Mouse (Mus musculus) lung, postnatal 10 days (tissue): ENCODE data around the gene Gm4353.
"Not testable (repeated sequence)": the region's sequence is repeated elsewhere in the genome, so short reads cannot be mapped to it uniquely, and the experiment has no call there.

ENCODE experiments used
- DNase-seq: peaks from one replicate; pipeline ENCODE4 v3.0.0; 2021

The Gm4353 gene

GRCm38 (mm10) chr7:116084366-116084765 is at the start of gene Gm4353:
TSS of gene Gm4353 (minus strand) at chr7:116084635.
- not testable (repeated sequence) for DNase-seq

DNA sequence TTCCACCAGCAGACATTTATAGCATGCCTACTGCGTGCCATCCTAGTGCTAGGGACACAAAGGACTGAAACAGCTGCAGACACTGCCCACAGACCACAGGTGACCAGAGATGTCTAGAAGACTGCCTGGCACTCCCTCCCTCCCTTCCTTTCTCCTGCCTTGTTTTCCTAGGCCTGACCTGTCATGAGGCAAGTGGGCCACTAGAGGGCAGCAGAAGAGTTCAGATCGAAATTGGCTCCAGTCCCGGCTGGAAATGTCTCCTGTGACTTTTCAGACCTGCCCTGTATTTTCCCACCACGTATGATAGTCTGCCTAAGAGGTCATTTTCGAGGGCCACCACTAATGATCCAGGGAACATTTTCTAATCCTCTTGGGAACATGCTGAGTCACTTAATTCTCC is 47.6 kb upstream of the Gm4353 start:
- peak; percentile 88 for DNase-seq

- DNase-seq: peak; percentile 17
Measured at GRCm38 (mm10) chr7:116131390-116131789, 47.0 kb upstream of the Gm4353 start.

GRCm38 (mm10) chr7:116129374-116129773 is 44.9 kb upstream of the Gm4353 start:
- no peak for DNase-seq

- no peak for DNase-seq
Measured at GRCm38 (mm10) chr7:116128286-116128685, 43.9 kb upstream of the Gm4353 start.

DNA sequence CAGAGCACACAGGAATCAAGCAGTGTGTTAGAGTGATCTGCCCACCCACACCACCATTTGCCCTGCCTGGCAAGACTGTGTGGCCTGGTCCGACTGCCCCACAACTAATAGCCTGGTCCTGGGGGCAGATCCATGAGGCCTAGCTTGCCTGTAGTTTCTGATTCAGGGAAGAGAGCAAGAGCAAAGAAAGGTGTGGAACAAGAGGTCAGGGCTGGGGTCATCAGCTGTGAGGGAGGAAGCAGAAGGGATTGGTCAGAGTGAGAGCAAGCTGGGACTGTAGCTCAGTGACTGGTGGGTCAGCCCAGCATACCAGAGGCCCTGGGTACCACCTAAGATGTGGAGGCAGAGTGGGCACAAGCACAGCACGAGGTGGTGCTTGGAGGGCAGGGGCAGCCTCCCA is 42.6 kb upstream of the Gm4353 start:
- DNase-seq: no peak

- DNase-seq: no peak
Measured at GRCm38 (mm10) chr7:116125671-116126070, 41.2 kb upstream of the Gm4353 start.

DNA sequence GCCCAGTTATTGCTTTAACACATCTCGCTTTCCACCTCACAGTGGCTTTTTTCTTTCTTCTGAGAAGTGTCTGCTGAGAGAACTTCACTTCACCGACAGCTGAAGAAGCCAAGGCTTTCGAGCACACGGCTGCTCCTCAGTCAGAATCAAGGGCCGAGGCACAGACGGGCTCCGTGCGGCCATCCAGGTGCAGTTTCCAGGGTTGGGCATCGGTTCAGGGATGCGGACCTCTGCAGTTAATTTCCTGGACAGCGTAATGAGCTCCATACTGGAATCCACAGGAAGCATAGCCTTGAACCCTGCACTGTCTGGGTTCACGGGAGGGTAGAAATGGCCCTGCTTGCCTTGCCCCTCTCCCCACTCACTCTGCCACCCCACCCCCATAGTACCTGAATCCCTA is 39.6 kb upstream of the Gm4353 start:
- DNase-seq: no peak

GRCm38 (mm10) chr7:116123597-116123985 is 39.2 kb upstream of the Gm4353 start:
- DNase-seq: no peak

- DNase-seq: peak; percentile 31
Measured at GRCm38 (mm10) chr7:116122981-116123596, 38.7 kb upstream of the Gm4353 start.

DNA sequence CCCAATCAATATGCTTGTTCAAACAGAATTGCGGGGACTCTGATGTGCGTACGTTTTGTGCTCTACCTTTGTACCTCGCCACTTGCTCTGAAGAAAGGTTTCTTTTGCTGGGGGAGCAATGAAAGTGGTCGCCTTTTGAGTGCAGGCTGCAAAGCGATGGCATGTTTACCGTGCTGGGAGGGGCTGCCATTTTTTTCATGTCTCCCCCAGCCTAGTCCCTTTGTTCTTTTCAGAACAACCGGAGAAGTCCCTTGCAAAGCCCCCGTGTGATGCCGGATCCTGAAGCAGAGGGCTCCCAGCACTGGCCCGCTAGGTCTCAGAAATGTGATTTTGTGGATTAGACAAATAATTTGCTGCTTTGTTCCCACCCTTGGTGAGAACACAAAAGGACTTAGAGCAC is 36.8 kb upstream of the Gm4353 start:
- no peak for DNase-seq

GRCm38 (mm10) chr7:116120737-116121136 is 36.3 kb upstream of the Gm4353 start:
- DNase-seq: no peak

DNA sequence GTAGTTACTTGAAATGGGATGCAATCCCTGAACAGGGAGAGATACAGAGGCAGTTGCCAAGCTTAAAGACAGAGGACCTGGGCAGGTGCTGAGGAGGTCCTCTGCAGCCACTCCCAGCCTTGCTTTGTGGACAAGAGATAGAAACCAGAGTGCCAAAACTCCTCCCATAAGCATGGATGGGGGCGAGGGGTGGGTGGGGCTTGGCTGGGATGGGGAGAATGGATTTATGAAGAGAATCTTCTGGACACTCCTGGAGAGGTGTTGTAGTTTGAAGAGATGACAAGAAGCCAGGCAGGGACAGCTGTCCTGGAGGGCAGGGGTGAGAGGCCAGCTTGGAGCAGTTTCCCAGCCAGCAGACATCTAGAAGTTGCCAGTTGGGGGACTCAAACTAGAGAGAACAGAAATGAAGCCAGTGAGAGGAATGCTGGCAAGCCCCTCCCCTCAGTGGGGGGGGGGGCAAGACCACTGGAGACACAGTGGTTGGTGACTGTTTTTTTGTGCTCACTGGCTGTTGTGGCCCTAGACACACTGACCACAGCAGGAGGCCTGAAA is 34.9 kb upstream of the Gm4353 start:
- DNase-seq: no peak

- no peak for DNase-seq
Measured at GRCm38 (mm10) chr7:116115991-116116390, 31.6 kb upstream of the Gm4353 start.

- DNase-seq: no peak
Measured at GRCm38 (mm10) chr7:116115216-116115930, 30.9 kb upstream of the Gm4353 start.

GRCm38 (mm10) chr7:116111546-116111945 is 27.1 kb upstream of the Gm4353 start:
- DNase-seq: no peak

DNA sequence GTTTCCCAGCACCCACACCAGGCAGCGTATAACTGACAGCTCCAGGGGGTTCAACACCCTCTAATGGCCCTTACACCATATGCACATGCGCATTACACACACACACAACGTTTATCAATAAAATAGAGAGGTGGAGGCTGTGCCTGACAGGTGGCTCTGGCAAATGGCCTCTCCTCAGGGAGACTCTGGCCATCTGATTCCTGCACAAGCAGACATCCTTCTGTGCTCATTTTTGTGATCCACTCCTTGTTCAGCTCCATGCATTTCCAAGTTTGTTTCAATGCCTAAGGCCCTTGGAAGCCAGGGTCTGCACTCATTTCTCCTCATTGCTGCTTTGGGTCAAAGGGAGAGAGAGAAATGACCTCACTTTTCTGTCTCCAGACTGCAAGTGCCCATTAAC is 26.2 kb upstream of the Gm4353 start:
- DNase-seq: no peak

DNA sequence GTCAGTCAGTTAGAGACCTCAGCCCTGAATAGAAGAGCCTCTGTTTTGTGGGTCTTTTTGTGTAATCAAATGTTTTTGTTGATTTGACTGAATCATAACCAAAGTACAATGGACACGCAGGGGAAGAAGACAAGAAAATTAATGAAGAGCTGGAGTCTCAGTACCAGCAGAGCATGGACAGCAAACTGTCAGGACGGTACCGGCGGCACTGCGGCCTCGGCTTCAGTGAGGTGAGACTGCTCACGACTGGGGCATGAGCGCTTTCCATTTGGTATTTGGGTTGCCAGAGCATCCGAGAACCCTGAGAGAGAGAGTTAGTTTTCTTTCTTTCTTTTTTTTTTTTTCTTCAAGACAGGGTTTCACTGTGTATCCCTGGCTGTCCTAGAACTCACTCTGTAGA is 18.7 kb upstream of the Gm4353 start:
- DNase-seq: no peak

GRCm38 (mm10) chr7:116099952-116100528 is 15.6 kb upstream of the Gm4353 start:
- DNase-seq: no peak

GRCm38 (mm10) chr7:116093466-116093850 is 9.0 kb upstream of the Gm4353 start:
- DNase-seq: no peak

GRCm38 (mm10) chr7:116092710-116093465 is 8.5 kb upstream of the Gm4353 start:
- peak; percentile 97 for DNase-seq

GRCm38 (mm10) chr7:116060739-116061138 is 23.7 kb downstream of the Gm4353 start:
- DNase-seq: no peak

- DNase-seq: no peak
Measured at GRCm38 (mm10) chr7:116040470-116041019, 43.9 kb downstream of the Gm4353 start.
